Mouse (Mus musculus) heart, postnatal 25 days (tissue): Measurements from ENCODE around the gene Lrrc10. TPM values are rescaled to one million over a fixed set of nuclear protein-coding genes. Genes with fewer than 3 reads are reported as not detected.
A peak's percentile ranks its signal among the peaks of the same experiment; 100 is the strongest.
"Not testable (repeated sequence)": the region's sequence is repeated elsewhere in the genome, so short reads cannot be mapped to it uniquely, and the experiment has no call there.

Experiments
- DNase-seq: peaks from one replicate; pipeline ENCODE4 v3.0.0; 2022; ENCODE audit warnings: low spot score
- intact Hi-C: fragments of 180-260 bp; cut with DNase I; formaldehyde crosslinking; loops from one replicate; pipeline ENCODE4 v1.15.1; 2025
- total RNA-seq, 2 experiments: library from RNA; stranded (reverse); gene quantifications; 2 replicates each; pipeline ENCODE4 v1.2.3; 2021

Lrrc10 gene
- total RNA-seq, 2 experiments from 2014 or later, result 175 to 176 TPM

DNA sequence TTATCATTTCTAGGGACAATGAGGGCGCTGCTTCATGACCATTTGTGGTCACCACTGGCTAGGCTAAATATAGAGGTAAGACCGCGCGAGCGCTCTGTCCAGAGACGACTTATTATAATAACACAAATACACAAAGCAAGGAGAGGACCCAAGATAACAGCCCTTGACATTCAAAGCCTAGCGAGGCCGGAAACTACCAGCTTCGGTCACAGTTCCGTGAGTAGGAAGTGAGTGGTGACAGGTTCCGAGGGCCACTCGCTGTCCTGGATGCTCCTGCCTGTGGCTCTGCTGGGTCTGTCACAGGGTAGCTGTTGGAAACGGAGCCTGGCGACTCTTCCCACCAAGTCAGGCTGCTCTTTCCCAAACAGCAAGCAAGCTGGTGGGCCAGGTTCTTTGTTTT is 2.8 kb upstream of the Lrrc10 start:
- intact Hi-C loops, result no loop called here
- no peak for DNase-seq

DNA sequence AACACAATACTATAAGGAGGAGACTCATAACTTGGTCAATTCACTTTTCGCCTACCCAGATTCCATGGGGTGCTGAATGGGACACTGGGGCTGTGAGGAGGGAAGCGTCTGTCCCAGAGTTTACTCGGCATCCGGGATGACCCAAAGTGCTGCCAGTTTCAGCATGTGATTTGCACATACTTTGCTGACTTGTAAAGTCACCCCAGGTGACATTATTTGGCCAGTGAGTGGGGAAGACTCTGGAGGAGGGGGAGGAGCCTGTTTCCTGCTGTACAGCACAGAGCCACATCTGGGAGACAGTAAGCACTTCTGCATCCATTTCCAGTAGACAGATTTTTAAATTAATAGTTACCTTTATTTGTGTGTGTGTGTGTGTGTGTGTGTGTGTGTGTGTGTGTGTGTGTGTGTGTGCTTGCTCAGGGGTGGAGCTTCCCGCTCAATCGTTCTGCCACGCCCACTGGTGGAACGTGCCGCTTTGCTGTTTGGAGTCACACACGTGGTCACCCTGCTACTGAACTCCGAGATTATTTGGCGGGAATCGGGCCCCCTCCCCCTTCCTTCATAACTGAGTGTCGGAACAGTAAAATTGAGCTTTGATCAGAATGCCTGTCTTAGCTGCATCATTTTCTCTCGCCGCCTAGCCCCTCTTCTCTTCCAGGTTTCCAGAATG is 1.5 kb upstream of the Lrrc10 start:
- DNase-seq, intact Hi-C loops: not testable (repeated sequence)

DNA sequence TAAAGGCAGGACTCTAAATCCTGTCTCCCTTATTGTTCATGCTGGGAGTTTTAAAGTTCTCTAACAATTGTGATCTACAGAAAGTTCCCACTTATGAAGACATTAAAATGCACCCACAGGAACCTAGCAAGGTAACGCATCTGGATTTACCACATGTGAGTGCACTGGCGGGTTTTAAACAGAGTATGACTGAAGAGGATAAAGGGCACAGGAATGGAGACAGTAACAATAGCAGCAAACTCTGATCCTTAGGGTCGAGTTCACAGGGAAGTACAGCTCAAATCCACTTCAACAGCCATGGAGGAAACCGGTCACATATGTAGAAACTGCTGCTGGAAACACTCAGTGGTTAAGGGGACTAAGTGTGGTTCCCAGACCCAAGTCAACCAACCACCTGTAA is 4.1 kb downstream of the Lrrc10 start:
- no peak for DNase-seq
- intact Hi-C loops, result no loop called here

DNA sequence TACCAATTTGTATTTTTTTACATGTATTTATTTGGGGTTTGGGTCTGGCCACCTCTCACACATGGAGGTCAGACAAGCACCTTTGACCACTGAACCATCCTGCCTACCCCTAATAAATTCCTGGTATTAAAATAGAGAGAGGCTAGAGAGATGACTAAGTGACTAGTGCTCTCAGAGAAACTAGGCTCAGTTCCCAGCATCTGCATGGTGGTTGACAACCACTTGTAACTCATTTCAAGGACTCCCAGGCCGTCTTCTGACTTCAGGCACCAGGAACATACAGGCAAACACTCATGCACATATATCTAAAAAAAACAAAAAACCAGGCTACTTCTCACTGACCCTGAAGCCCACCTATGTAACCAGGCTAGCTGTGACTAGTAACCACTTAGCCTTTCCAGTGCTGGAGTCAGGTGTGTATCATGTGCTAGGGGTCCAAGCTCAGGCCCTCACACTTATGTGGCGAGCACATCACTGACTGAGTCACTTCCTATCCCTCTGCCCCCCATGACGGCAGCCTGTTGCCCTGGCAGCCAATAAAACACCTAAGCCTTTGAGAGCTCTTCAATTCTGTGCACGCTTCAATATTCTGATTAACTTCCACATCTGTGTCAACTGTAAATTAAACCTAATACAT is 4.9 kb downstream of the Lrrc10 start:
- intact Hi-C loops, result no loop called here
- DNase-seq, result no peak

DNA sequence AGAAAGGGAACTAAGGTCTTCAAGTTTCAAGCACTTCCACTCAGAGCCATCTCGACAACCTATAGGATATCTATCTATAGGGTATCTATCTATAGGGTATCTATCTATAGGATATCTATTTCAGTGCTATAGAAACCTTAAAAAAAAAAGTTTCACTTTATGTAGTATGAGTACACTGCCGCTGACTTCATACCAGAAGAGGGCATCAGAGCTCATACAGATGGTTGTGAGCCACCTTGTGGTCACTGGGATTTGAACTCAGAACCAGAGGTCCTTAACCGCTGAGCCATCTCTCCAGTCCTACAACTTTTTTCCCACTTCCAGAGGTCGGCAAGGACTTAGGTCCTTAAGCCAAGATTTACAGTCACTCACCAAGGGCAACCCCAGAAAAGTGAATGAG is 10.5 kb downstream of the Lrrc10 start:
- DNase-seq, result no peak
- intact Hi-C loops, result no loop called here

DNA sequence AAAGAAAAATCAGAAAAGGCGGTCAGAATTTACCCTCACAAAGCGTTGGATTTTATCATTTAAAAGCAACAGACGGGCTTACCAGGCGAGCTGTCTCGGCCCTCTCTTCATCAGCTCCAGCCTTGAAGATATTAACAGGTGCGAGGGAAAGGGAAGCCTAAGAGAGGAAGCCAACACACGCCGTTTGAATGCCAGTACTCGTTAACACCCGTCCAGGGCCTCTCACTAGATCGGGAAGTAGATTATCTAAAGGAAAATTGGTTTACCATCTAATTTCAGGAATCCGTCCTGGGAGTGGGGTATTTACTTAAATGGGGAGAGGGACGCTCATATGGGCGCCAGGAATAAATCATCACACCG is 17.7 kb downstream of the Lrrc10 start:
- DNase-seq, result no peak
- intact Hi-C loops, result loop anchor here (5.0 to 10.0 kb wide), 2 partner anchors 149 to 312 kb away; no protein-coding TSS in a partner anchor

DNA sequence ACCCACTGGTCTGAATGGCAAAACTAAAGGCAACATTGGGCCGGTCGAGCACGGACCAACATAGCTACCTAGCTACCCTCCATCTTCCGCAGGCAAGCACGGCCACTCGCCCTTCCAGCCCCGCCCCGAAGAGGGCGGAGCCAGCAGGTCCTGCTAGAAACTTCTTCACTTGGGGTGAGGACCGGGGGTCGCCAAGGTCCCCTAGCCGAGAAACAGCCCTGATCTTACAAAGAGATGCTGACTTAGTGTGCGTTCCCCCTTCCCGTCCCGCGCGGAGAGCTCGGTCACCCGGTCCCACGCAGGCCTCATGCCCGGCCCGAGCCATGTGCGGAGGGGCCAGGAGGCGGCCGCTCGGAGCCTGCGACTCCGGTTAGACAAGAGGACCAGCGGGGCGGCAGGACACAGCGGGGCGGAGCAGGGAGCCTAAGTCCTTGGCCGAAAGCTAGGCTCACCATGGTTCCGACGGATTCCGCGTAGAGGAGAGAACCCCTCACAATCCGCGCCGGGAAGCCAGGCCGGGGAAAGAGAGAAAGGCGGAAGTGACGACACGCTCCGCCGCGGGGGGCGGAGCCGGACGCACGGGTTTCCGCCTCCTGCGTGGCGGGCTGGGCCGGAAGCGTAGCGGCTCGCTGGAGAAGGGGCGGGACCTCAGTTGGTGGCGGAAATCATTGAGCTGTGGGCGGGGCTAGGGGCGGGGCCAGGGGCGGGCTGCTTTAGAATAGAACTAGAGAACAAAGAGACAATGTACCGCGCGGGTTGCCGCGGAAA is 18.3 kb downstream of the Lrrc10 start, which contains the start of gene Cct2:
Cct2 (minus strand) TSS at position 561 of the 768 bp plus-strand sequence.
- intact Hi-C loops, result loop anchor here (5.0 to 10.0 kb wide), 2 partner anchors 149 to 311 kb away; no protein-coding TSS in a partner anchor

DNA sequence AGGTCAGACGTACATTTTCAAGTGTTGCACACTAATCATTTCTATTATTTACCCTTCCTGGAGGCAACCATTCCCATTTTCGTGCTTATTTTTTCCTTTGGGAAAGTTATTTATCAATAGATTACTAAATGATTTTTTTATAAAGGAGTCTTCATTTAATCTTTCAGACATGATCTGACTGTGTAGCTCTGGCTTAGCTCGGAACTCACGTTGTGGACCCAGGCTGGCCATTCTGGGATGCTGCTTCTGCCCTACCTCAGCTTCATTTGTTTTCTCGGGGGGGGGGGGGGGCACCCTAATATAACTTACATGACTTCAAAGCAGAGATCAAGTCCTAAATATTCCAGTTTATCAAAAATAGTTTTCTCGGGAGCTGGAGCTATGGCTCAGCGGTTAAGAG is 18.9 kb downstream of the Lrrc10 start:
- no peak for DNase-seq
- intact Hi-C loops, result loop anchor here (5.0 to 10.0 kb wide), 2 partner anchors 148 to 311 kb away; no protein-coding TSS in a partner anchor

More for the DNA sequence above, 18.3 kb downstream of the Lrrc10 start, which contains the start of gene Cct2:
- peak; percentile 80 for DNase-seq

DNA sequence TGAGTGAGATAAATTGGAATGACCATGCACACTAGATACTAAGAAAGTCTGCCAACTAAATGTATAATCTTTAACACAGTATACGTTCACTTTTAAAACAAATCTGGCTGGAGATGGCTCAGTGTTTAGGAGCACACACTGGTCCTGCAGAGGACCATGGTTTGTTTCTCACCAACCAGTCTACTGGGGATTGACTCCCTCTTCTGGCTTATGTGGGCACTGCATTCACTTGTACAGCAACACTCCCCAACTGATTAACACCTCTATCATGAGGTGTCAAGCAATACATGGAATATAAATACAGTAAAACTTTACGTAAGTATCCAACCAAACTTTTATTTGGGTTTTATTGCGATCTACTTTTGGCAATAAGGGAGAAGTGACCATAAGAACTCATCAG is 24.0 kb downstream of the Lrrc10 start:
- DNase-seq, result no peak
- intact Hi-C loops, result loop anchor here (10.0 kb wide), 1 partner anchor 306 kb away; no protein-coding TSS in a partner anchor

DNA sequence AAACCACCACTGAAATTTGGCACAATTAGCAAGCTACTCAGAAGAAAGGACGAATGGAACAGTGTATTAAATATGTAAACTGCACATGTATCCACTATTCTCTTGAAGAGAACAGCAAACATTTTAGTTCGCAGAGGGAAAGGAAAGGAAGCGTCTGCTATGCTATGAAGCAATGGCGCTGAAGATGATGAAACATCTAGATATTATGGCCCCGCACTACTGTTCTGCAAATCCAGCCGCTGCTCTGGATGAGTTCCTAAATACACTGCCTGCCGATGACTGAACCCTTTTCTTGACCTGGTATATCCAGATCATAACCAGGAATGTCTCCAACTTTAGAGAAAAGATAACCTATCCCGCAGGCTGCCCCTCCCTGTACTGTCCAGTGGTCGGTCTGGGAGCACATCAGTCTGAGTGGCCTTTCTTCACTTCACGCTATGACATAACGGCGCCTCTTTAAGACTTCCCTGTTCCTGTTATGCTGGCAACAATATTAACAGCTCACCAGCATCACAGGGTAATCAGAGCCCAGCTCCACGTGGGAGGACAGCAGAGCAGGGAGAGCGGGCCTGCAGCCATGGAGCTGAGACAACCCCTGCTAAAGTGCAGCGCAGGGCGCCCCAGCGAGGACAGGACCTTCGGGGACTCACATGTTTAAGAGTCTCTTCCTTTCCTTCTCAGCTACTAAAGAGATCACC is 27.2 kb downstream of the Lrrc10 start:
- intact Hi-C loops, result no loop called here
- peak; percentile 30 for DNase-seq

DNA sequence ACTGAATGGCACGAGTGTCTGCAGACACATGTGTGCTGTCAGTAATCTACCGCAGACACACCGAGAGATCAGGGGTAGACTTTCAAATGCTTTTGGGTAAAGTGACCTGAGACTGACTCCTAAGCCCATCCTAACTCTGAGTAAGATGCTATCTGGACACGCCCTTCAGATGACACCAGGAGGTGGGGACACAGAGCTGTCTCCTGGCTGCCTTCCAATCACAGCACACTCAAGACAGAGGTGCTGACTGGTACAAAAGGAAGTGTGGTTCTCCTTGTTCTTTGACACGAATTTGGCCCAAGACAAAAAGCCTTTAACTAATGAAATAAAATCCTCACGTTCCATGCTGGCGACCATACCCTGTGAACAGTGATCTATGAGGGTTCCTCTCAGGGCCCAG is 28.0 kb downstream of the Lrrc10 start:
- DNase-seq, result no peak
- intact Hi-C loops, result no loop called here

DNA sequence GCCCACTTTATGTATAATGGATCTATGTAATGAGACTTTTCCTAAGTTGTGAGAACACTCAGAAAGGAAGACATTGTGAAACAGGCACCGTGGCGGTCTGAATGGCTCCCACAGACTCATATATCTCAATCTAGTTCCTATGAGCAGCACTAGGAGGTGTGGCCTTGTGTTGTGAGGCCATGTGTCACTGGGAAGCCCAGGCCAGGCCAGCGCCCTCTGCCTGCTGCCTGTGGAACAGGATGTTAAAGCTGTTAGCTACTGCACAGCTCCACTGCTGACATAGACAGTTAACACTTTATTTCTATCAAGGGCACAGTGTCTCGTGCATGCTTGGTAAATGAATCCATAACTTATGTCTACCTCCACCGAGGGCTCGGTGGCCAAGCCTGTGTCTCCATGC is 33.1 kb downstream of the Lrrc10 start:
- intact Hi-C loops, result no loop called here
- no peak for DNase-seq

DNA sequence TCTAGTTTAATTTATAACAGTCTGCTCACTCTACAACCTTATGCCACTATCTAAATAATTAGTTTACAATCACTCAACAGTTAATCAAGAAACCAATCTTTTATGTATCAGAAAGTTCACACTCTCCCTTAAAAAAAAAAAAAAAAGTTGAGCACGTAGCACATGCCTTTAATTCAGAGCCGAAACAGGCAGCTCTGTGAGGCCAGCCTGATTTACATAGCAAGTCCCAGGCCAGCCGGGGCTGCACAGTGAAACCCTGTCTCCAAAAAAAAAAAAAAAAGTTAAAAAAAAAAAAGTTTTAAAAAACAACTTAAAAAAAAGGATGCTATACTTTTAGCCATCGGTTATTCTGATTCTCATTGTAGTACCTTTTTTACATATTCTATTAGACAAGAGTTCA is 36.2 kb downstream of the Lrrc10 start:
- no peak for DNase-seq
- intact Hi-C loops, result loop anchor here (5.0 kb wide), 1 partner anchor 126 kb away; no protein-coding TSS in a partner anchor

DNA sequence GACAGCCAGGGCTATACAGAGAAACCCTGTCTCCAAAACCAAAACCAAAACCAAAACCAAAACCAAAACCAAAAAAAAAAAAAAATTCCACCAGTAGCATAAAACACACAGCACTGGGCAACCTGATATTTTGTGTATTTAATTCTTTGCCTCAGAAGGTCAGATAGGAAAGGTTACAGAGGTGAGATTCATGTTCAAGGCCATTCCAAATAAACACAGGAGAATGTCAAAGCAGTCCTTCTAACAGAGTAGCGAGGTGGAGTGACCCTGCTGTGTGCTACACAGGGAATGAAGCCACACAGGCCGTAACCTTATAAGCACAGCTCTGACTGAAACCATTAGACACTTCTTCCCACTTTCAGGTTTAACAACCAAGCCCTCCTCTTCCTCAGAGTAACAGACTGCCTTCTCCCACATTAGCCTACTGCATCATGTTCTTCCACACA is 36.8 kb downstream of the Lrrc10 start:
- intact Hi-C loops, result loop anchor here (5.0 kb wide), 1 partner anchor 125 kb away; no protein-coding TSS in a partner anchor
- no peak for DNase-seq

DNA sequence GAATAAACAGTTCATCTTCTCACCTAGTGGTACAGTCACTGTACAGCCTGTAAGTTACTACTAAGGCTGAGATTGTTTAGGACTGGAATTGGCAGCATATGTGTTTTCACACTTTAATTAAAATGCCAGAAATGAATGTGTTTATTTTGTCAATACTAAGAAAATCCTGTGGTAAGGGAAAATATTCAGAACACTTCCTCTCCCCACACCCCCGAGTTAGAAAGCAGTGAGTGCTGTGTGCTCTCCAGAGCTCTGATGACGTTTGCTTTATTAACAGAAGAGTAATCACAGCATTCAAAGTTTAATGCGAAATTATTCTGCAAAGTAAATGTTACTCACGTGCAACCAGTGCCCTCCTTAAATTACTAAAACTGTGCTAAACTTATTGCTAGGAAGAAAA is 44.5 kb downstream of the Lrrc10 start:
- intact Hi-C loops, result no loop called here
- no peak for DNase-seq

DNA sequence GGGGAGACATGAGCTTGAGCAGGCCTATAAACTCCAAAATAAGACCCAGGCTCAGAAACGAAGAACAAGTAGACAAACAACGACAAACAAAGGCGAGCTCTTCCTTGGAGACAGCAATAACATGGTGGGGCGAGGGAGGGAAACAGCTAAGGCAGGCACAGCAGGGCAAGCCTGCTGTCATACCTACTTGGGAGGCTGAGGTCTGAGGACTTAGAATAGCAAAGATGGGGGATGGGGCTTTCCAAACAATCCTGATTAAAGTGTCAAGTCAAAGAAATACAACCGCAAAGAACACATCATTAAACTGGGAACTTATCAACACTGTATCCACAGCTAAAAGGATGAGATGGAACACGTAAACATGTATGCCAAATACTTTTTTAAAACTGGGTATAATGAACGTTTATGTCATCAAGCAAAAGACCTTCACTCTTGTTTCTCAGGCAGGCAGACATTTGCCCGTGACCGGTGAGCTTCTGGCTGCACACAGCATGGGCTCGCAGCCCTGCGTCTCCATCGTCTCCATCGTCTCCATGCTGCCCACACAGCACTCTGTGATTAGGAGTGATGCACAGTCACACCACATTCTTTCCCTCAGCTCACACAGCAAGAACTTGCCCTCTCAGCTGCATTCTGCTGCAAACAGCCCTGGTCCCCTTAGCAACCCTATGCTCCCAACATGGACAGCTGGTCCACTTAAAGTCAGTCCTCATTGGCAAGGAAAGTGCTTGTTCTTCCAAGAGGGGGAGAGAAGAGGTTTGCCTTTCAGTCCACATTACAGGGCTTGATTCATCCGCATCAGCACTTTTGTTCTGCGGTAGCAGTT is 49.6 kb downstream of the Lrrc10 start:
- DNase-seq, result no peak
- intact Hi-C loops, result no loop called here

DNA sequence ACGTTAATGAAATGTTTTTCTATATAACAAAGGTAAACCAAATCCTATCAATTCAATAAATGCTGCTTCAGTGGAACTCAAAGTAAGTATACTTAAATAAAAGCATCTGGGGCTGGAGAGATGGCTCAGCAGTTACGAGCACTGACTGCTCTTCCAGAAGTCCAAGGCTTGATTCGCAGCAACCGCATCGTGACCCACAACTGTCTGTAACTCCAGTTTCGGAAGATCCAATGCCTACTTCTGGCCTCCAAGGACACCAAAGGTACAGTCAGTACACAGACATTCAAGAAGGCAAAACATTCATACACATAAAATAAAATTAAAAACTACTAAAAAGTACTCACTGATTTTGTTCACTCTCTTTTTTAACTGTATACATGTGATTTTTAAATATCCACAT is 51.0 kb downstream of the Lrrc10 start:
- intact Hi-C loops, result no loop called here
- DNase-seq, result no peak
